Mouse (Mus musculus): Measurements from ENCODE around the gene Ell.

- TF ChIP-seq POLR2A (IDR thresholded peaks at IDR 0.05; ENCODE audit: extremely low read depth, insufficient read depth, low read length) (no peak), CTCF (IDR thresholded peaks at IDR 0.05; ENCODE audit: low read depth, low read length) (no peak)
Observed at GRCm38 (mm10) chr8:70513441-70513840, 25.8 kb upstream of the Ell start.

Measured in liver, adult 2 months (tissue).